Mouse (Mus musculus): ENCODE results near the gene Ankrd17.

Ankrd17 gene

GRCm38 (mm10) chr5:90381458-90381857, 15.1 kb upstream of the Ankrd17 start:
- H3K27me3 ChIP-seq (ENCODE audit: insufficient read depth, low read length), result no peaks in the 10 kb centered on the region

GRCm38 (mm10) chr5:90373708-90374107, 7.3 kb upstream of the Ankrd17 start:
- no peak overlapping the region for H3K4me3 ChIP-seq (replicated peaks; ENCODE audit: low read length)
- no peaks in the 10 kb centered on the region for H3K36me3 ChIP-seq (ENCODE audit: insufficient read depth, low read length)
- H3K27me3 ChIP-seq (ENCODE audit: insufficient read depth, low read length), result no peaks in the 10 kb centered on the region
- TF ChIP-seq CTCF (conservative IDR thresholded peaks at IDR 0.05; ENCODE audit: low read length), result no peak
- no peak for TF ChIP-seq NANOG (IDR thresholded peaks at IDR 0.05; ENCODE audit: borderline replicate concordance, low read length)
- TF ChIP-seq POU5F1 (IDR thresholded peaks at IDR 0.05; ENCODE audit: borderline replicate concordance, low read length), result no peak
- H3K9me3 ChIP-seq (ENCODE audit: low read length), result peaks cover 29% of the 10 kb centered on the region
- H3K4me1 ChIP-seq (replicated peaks; ENCODE audit: low read depth, low read length), result 0 out of 2 replicates have a peak, but pooled peaks cover under 1% of the 10 kb centered on the region

More at GRCm38 (mm10) chr5:90381458-90381857, 15.1 kb upstream of the Ankrd17 start:
- Histone ChIP-seq H3K4me3 (replicated peaks; ENCODE audit: low read length) (no peak overlapping the region), H3K36me3 (ENCODE audit: insufficient read depth, low read length) (no peaks in the 10 kb centered on the region), H3K9me3 (ENCODE audit: low read length) (no peaks in the 10 kb centered on the region), H3K4me1 (replicated peaks; ENCODE audit: low read depth, low read length) (no peaks in the 10 kb centered on the region)
- TF ChIP-seq CTCF (conservative IDR thresholded peaks at IDR 0.05; ENCODE audit: low read length), result no peak
- no peak for TF ChIP-seq POU5F1 (IDR thresholded peaks at IDR 0.05; ENCODE audit: borderline replicate concordance, low read length)
- no peak for TF ChIP-seq NANOG (IDR thresholded peaks at IDR 0.05; ENCODE audit: borderline replicate concordance, low read length)

GRCm38 (mm10) chr5:90370401-90370800, 4.0 kb upstream of the Ankrd17 start:
- Histone ChIP-seq H3K4me1 (replicated peaks; ENCODE audit: low read depth, low read length) (peaks cover 13% of the 10 kb centered on the region), H3K27me3 (ENCODE audit: insufficient read depth, low read length) (no peaks in the 10 kb centered on the region), H3K36me3 (ENCODE audit: insufficient read depth, low read length) (no peaks in the 10 kb centered on the region), H3K9me3 (ENCODE audit: low read length) (peaks cover 29% of the 10 kb centered on the region), H3K4me3 (replicated peaks; ENCODE audit: low read length) (no peak overlapping the region)
- no peak for TF ChIP-seq NANOG (IDR thresholded peaks at IDR 0.05; ENCODE audit: borderline replicate concordance, low read length)
- no peak for TF ChIP-seq CTCF (conservative IDR thresholded peaks at IDR 0.05; ENCODE audit: low read length)
- TF ChIP-seq POU5F1 (IDR thresholded peaks at IDR 0.05; ENCODE audit: borderline replicate concordance, low read length), result no peak

- Histone ChIP-seq H3K27me3 (ENCODE audit: insufficient read depth, low read length) (no peaks in the 10 kb centered on the region), H3K4me3 (replicated peaks; ENCODE audit: low read length) (peak within 1 kb of the TSS; percentile 94), H3K36me3 (ENCODE audit: insufficient read depth, low read length) (peaks cover 22% of the 10 kb centered on the region), H3K9me3 (ENCODE audit: low read length) (peaks cover 8% of the 10 kb centered on the region), H3K4me1 (replicated peaks; ENCODE audit: low read depth, low read length) (peaks cover 37% of the 10 kb centered on the region)
- TF ChIP-seq CTCF (conservative IDR thresholded peaks at IDR 0.05; ENCODE audit: low read length), result no peak
- TF ChIP-seq NANOG (IDR thresholded peaks at IDR 0.05; ENCODE audit: borderline replicate concordance, low read length), result no peak
These were observed 608 bp upstream of the Ankrd17 start, which contains the start of gene Gm9958 for GRCm38 (mm10) chr5:90367067-90367303. Gene Gm9958, plus strand, starts transcription at chr5:90367204.

GRCm38 (mm10) chr5:90365141-90365951, 1.0 kb downstream of the Ankrd17 start:
- Histone ChIP-seq H3K36me3 (ENCODE audit: insufficient read depth, low read length) (peaks cover 32% of the 10 kb centered on the region), H3K4me1 (replicated peaks; ENCODE audit: low read depth, low read length) (peaks cover 43% of the 10 kb centered on the region), H3K4me3 (replicated peaks; ENCODE audit: low read length) (peak overlapping the region; percentile 94), H3K9me3 (ENCODE audit: low read length) (no peaks in the 10 kb centered on the region), H3K27me3 (ENCODE audit: insufficient read depth, low read length) (no peaks in the 10 kb centered on the region)
- TF ChIP-seq NANOG (IDR thresholded peaks at IDR 0.05; ENCODE audit: borderline replicate concordance, low read length) (no peak), POU5F1 (IDR thresholded peaks at IDR 0.05; ENCODE audit: borderline replicate concordance, low read length) (no peak), CTCF (conservative IDR thresholded peaks at IDR 0.05; ENCODE audit: low read length) (no peak)

- H3K4me1 ChIP-seq (replicated peaks; ENCODE audit: low read depth, low read length), result peaks cover 43% of the 10 kb centered on the region
- no peak for TF ChIP-seq NANOG (IDR thresholded peaks at IDR 0.05; ENCODE audit: borderline replicate concordance, low read length)
- TF ChIP-seq CTCF (conservative IDR thresholded peaks at IDR 0.05; ENCODE audit: low read length), result peak; percentile 33; the same call in 1 of the 2 replicates
- TF ChIP-seq POU5F1 (IDR thresholded peaks at IDR 0.05; ENCODE audit: borderline replicate concordance, low read length), result no peak
- H3K9me3 ChIP-seq (ENCODE audit: low read length), result no peaks in the 10 kb centered on the region
- H3K27me3 ChIP-seq (ENCODE audit: insufficient read depth, low read length), result no peaks in the 10 kb centered on the region
- H3K36me3 ChIP-seq (ENCODE audit: insufficient read depth, low read length), result peaks cover 41% of the 10 kb centered on the region
- H3K4me3 ChIP-seq (replicated peaks; ENCODE audit: low read length), result peak overlapping the region; percentile 94
These were observed 1.9 kb downstream of the Ankrd17 start for GRCm38 (mm10) chr5:90364526-90364925.

- Histone ChIP-seq H3K27me3 (ENCODE audit: insufficient read depth, low read length) (no peaks in the 10 kb centered on the region), H3K4me1 (replicated peaks; ENCODE audit: low read depth, low read length) (peaks cover 51% of the 10 kb centered on the region), H3K36me3 (ENCODE audit: insufficient read depth, low read length) (peaks cover 67% of the 10 kb centered on the region), H3K4me3 (replicated peaks; ENCODE audit: low read length) (no peak overlapping the region), H3K9me3 (ENCODE audit: low read length) (no peaks in the 10 kb centered on the region)
- TF ChIP-seq CTCF (conservative IDR thresholded peaks at IDR 0.05; ENCODE audit: low read length) (no peak), NANOG (IDR thresholded peaks at IDR 0.05; ENCODE audit: borderline replicate concordance, low read length) (no peak), POU5F1 (IDR thresholded peaks at IDR 0.05; ENCODE audit: borderline replicate concordance, low read length) (no peak)
These were observed 10.6 kb downstream of the Ankrd17 start for GRCm38 (mm10) chr5:90355824-90356223.

GRCm38 (mm10) chr5:90353552-90354317, 12.6 kb downstream of the Ankrd17 start:
- H3K36me3 ChIP-seq (ENCODE audit: insufficient read depth, low read length), result peaks cover 51% of the 10 kb centered on the region
- TF ChIP-seq NANOG (IDR thresholded peaks at IDR 0.05; ENCODE audit: borderline replicate concordance, low read length) (no peak), CTCF (conservative IDR thresholded peaks at IDR 0.05; ENCODE audit: low read length) (no peak), POU5F1 (IDR thresholded peaks at IDR 0.05; ENCODE audit: borderline replicate concordance, low read length) (no peak)

More at GRCm38 (mm10) chr5:90353552-90354317, 12.6 kb downstream of the Ankrd17 start:
- Histone ChIP-seq H3K4me1 (replicated peaks; ENCODE audit: low read depth, low read length) (peaks cover 47% of the 10 kb centered on the region), H3K4me3 (replicated peaks; ENCODE audit: low read length) (no peak overlapping the region), H3K27me3 (ENCODE audit: insufficient read depth, low read length) (no peaks in the 10 kb centered on the region), H3K9me3 (ENCODE audit: low read length) (no peaks in the 10 kb centered on the region)

All from E14TG2a.4 (cell line).